Mouse (Mus musculus) embryonic fibroblast, embryonic 13.5 days (primary cell): ENCODE data around the gene Ankrd31.
"Not testable (repeated sequence)": the region's sequence is repeated elsewhere in the genome, so short reads cannot be mapped to it uniquely, and the experiment has no call there.

Experiments
- CTCF ChIP-seq: IDR thresholded peaks from 2 replicates; pipeline ENCODE4 v1.5.1; 2011; ENCODE audit warnings: mild to moderate bottlenecking, control low read depth, low read length, moderate library complexity, borderline replicate concordance; ENCODE audit not compliant: insufficient read depth
- POLR2A ChIP-seq: IDR thresholded peaks from 2 replicates; pipeline ENCODE4 v1.6.1; 2011; ENCODE audit warnings: low read depth, mild to moderate bottlenecking, control low read depth, low read length, moderate library complexity

DNA sequence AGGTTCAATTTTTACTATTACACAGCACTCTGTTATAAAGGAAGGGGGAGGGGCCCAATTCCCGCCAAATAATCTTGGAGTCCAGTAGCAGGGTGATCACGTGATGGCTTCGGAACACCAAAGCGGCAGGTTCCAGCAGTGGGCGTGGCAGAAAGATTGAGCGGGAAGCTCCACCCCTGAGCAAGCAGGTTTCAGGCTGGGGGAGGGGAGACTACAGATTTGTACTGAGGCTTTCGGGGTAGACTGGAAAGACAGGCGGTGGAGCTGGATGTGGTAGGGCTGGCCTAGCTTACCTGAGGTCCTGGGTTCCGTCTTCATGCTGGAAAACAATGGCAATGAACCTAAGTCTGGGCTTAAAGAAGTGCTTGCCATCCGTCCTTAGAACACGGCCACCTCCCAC is 193.4 kb downstream of the Ankrd31 start:
- TF ChIP-seq POLR2A, CTCF: not testable (repeated sequence)
